Mouse (Mus musculus) mouse embryonic stem cell (cell line): ENCODE results near the gene Nupr1.

ENCODE experiments used
- in situ Hi-C, 2 experiments: fragments of 300-500 bp; cut with MboI; formaldehyde crosslinking; loops; 1 replicate in 1 of 2; 3 replicates in 1 of 2; pipeline ENCODE4 v1.14.3; 2019 to 2020; ENCODE audit warnings: low sequenced_read_pairs in 2 of 2, low pct_unique_long_range_greater_than_20kb in 1 of 2, mixed read lengths in 1 of 2; ENCODE audit not compliant: unreplicated experiment in 1 of 2

Nupr1 gene

DNA sequence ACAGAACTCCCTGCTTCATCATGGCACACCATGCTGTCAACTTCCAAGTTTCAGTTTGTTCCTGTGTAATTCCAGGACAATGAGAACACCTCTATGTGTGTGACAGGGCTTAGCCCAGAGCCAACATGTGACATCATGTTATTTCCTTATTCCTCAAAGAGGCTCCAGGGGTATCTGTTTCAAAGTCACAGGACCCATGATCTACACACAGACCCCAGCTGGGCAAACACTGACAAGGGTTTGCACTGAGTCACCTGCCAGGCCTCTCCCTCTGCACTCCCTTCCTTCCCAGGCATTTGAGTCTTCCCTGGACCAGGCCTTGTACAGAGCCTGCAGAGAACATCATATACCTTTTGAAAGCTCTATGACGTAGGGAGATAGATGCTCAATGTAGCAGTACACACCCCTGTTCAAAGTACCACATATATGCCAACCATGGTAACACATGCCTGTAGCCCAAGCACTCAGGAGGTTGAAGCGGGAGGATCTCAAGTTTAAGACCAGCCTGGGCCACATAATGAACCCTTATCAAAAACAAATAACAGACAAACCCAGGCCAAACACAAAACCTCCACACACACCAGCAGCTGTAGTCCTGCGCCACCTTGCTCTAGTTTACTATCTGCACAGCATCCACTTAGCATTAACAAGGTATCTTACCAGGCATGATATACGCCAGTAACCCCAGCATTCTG, at the start of gene Nupr1:
TSS of gene Nupr1 (minus strand) at position 38 of the 695 bp plus-strand sequence.
- in situ Hi-C loops, result loop anchor here (5.0 kb wide), 2 partner anchors 44 to 49 kb away; partner anchors contain the start of genes Apobr (in 1 of the 2) and Cln3 (in 1 of the 2)

- in situ Hi-C loops, result no loop called here
Measured at GRCm38 (mm10) chr7:126679683-126680082, 49.0 kb upstream of the Nupr1 start.

DNA sequence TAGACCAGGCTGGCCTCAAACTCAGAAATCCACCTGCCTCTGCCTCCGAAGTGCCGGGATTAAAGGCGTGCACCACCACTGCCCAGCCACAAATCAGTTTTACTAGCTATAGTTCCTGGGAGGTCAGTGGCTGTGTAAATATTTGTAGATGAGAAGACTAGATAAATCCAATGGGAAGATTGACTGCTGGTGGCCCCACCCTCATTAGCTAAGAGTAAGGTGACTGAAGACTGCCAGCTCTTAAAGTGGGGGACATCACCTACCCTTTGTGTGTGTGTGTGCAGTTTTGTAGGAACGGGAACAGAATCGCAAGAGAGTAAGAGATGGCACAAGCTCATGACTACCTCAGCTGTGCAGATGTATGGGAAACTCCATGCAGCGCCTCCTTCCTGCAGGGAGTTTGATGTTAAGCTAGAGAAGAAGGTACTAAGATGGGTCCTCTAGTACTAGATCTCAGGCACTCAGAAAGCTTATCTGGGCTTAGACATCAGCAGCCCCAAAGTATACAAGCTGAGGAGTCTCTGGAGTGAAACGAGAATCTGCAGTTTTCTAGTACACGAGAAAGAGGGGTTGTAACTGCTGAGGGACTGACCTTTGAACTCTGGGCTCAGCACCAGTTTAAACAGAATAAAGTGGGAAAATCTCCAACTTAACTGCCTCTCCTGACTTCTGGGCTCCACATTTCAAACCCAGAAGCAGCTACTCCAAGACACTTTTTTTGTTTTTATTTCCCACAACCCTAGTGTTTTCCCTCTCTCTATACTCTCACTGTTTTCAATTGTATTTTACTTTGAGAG, 48.1 kb upstream of the Nupr1 start:
- in situ Hi-C loops, result no loop called here

- in situ Hi-C loops, result no loop called here
Measured at GRCm38 (mm10) chr7:126676631-126677220, 46.1 kb upstream of the Nupr1 start.

DNA sequence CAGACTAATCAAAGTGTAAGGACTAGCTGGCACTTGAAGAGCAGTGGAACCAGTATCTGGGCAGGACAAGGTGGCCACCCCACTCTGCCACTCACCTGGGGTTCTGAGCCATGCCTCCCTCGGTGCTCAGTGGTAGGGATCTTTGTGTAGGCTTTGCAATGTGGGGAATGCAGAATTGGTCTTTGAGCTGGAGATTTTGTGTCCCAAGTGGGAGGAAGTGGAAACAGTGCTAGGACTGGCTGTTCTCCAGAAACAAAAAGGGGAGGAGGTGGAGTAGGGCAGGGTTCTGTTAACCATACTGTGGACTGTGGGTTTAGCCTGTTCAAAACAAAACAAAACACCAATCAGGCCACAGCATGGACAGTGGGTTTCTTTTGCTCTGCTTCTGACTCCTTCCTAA, 45.5 kb upstream of the Nupr1 start, which contains the start of gene Sult1a1:
TSS of gene Sult1a1 (minus strand) at position 226 of the 400 bp plus-strand sequence.
- in situ Hi-C loops, result no loop called here

- in situ Hi-C loops, result no loop called here
Measured at GRCm38 (mm10) chr7:126675104-126675503, 44.4 kb upstream of the Nupr1 start.

DNA sequence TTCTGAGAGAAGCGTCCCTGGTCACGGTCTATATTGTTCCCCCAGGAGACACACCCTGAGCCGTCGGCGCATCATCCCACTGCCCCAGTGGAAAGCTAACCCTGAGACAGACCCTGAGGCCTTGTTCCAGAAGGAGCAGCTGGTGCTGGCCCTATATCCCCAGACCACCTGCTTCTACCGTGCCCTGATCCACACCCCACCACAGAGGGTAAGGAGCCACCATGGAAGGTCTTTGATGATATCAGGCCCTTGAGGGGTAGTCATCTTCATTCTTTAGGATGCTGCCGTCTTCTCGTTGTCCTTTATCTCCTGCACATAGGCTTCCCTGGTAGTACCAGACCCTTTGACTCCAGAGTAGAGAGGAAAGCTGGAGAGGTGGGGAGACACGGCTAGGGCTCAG, 41.5 kb upstream of the Nupr1 start:
- in situ Hi-C loops, result no loop called here

DNA sequence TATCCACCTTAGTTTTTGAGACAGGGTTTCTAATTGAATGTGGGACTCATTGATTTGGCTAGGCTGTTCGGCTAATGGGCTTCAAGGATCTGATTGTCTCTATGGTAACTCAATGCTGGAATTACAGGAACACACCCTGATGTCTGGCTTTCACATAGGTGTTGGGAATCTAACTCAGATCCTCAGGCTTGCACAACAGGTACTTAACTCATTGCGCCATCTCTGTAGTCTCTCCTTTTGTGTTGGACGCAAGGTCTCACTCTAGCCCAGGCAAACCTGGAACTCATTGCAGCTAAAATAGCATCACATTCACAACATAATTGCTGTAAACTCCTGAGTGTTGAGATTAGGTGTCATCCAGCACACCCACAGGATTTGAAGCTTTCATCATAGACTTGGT, 39.5 kb upstream of the Nupr1 start:
- in situ Hi-C loops, result no loop called here

DNA sequence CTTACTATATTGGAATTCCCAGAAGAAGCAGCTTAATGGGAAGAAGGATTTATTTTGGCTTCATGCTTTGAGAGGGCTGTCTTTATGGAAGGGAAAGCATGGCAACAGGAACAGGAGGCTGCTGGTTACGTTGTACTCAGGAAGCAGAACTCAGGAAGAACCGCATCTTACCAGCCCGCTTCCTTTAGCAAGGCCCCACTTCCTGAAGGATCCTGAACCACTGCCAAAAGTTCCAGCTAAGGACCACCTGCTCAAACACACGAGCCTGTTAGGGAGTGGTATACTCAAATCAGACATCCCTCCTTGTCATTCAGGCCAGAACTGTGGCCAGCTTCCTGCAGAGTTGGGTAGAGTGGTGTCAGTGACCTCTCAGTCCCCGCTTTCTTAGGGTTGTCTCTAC, 37.8 kb upstream of the Nupr1 start:
- in situ Hi-C loops, result no loop called here

DNA sequence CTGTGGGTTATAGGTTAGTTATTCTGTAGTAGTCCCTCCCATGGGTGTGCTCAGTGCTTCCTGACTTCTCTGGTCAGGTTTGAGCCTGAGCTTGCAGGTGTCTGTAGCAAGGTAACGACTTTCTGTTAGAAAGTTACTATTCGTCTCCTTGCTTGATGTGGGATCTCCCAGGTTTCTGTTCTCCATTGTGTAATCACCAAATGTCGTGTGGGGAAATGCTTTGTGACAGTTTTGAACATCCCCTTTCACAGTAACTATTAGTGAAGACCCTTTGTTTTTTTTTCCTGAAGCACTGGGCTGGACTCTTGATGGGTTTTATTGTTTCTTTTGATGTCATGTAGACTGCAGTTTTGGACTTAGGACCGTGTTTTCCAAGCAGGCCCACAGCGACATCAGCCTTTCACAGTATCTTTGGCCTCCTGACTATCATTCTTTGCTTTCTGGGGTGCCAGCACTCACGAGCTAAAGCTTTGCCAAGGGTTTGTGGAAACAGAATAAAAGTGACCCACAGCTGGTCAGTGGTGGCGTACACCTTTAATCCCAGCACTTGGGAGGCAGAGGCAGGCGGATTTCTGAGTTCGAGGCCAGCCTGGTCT, 36.9 kb upstream of the Nupr1 start:
- in situ Hi-C loops, result no loop called here

DNA sequence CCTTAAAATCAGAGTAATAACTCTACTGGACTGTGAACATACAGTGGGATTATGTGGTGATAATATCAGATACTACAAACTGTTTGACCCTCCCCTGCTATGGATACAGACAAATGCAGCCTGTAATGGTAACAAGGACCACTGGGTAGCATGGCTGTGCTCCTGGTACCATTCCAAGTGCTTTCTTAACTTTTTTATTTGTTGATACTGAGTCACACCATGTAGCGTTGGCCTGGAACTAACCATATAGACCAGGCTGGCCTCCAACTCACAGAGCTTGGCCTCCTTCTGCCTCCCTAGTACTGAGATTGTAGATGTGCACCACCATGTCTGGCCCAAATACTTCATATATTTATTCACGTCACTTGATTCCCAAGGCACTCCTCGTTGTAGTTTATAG, 34.6 kb upstream of the Nupr1 start:
- in situ Hi-C loops, result no loop called here

DNA sequence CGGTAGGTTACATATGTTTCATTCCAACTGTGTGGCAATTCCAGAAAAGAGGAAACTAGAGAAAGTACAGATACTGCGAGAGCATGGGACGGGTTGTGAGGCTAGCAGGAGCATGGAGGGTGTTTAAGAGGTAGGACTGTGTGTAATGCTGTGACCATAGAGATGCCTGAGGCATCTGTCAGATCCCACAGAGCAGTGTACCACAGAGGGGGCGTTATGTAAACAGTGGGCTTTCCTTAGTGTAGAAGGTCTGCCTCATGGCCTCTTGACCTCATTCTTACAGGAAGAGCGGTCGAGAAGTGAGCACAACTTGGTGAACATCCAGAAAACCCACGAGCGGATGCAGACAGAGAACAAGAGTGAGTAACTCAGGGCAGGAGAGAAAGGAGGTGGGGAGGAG, 33.0 kb upstream of the Nupr1 start:
- in situ Hi-C loops, result no loop called here

GRCm38 (mm10) chr7:126659771-126660170, 29.1 kb upstream of the Nupr1 start:
- in situ Hi-C loops, result no loop called here

GRCm38 (mm10) chr7:126657522-126657921, 26.9 kb upstream of the Nupr1 start:
- in situ Hi-C loops, result no loop called here

DNA sequence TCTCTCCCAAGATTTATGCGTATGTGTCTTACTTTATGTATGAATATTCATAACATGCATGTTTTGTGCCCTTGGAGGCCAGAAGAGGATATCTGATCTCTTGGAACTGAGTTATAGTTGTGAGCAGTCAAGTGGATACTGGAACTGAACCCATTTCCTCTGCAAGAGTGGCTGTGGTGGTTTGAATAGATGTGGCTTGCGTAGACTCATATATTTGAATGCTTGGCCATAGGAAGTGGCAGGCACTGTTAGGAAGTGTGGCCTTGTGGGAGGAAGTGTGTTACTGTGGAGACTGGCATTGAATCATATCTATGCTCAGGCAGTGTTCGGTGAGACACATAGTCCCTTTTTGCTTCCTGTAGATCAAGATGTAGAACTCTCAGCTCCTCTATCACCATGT, 25.0 kb upstream of the Nupr1 start:
- in situ Hi-C loops, result no loop called here

DNA sequence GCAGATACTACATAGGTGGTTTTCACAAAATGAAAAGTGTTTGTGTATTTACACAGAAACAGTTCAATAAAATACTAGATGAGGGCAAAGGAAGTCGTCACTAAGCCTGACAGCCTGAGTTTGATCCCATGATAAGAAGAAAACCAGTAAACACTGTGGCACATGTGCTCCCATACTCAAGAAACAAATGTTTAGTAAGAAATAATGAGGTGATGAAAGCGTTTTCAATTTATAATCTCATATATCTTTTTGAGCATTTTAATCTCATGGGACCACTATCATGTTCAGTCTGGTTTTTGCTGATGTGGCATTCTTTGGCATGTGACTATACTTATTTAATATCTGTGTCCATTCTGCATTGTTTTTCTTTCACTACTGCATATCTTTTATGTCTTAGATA, 23.3 kb upstream of the Nupr1 start:
- in situ Hi-C loops, result no loop called here

DNA sequence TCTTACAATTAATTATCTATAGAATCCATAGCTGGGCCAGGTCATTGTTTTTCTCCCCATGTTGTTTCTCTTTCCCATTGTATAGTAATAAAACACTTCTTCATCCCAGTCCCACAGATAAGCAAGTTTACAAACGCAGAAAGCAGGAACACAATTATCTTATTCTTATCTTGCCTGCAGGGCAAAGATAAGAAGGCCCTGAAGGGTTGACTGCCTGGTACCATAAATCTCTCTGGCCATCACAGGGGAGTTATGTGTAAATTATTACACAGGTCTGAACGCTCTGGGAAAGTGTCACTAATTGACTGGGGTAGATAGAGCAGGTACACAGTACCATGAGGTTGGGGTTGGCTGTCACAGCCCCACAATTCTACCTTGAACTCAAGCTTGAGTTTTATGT, 20.2 kb upstream of the Nupr1 start:
- in situ Hi-C loops, result no loop called here

DNA sequence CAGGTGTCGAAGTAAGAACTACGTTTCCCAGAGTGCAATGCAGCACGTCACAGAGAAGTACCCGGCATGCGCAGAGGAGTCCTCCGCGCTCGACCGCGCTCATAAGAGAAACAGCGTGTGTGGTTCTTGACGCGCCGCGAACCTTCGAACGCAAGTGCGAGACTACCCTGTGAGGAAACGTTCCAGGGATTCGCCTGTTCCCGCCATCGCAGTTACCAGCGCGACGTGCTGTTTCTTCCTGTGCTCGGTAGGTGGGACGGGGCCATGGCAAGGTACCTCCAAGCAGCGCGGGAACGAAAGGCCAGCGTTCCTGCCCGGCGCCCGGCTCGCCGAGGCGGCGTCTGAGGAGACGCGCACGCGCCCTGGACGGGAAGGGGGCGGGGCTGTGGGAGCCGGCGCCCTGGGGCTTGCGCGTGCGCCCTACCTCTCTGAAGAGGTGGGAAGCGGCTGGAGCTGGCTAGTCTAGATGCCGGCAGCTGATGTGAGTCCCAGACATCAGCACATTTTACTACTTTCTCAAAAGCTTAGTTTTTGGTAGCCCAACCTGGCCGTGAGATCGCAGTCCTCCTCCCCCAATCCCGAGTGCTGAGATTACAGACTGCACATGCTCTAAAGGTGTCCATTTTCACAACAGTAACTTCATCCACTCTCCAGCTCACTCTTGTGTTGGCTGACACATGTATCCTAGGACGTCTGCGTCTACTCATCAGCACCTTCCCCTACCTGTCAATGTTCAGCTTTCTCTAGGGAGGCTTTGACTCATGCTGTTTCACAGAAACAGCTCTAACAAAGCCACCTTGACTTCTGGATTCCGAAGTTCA, 18.8 kb upstream of the Nupr1 start, which contains the start of gene Sgf29:
TSS of gene Sgf29 (plus strand) at position 79 of the 821 bp plus-strand sequence.
- in situ Hi-C loops, result loop anchor here in 1 of 2 experiments (10.0 kb wide), 1 partner anchor 45 kb away; the partner anchor contains the start of genes Bola2 and Slx1b
